Mouse (Mus musculus) olfactory bulb, adult 2 months (tissue): Measurements from ENCODE around the gene Lrrtm4. TPM values are rescaled to one million over a fixed set of nuclear protein-coding genes. Genes with fewer than 3 reads are reported as not detected.

Experiments used
- H3K27ac ChIP-seq: fragments of 200-500 bp; 2 replicates; pipeline ENCODE4 v1.5.1; 2012; ENCODE audit warnings: low read depth, low read length; ENCODE audit not compliant: insufficient read depth
- H3K4me1 ChIP-seq: fragments of 200-500 bp; 2 replicates; pipeline ENCODE4 v1.6.1; 2012; ENCODE audit warnings: low read length; ENCODE audit not compliant: control insufficient read depth, insufficient read depth
- H3K4me3 ChIP-seq: fragments of 200-500 bp; 2 replicates; pipeline ENCODE4 v1.5.1; 2012; ENCODE audit warnings: mild to moderate bottlenecking, low read depth, low read length, moderate library complexity; ENCODE audit not compliant: insufficient read depth
- CTCF ChIP-seq: fragments of 200-500 bp; IDR thresholded peaks from 2 replicates; pipeline ENCODE4 v1.5.1; 2012; ENCODE audit warnings: low read depth, mild to moderate bottlenecking, low read length, moderate library complexity; ENCODE audit not compliant: insufficient read depth
- POLR2A ChIP-seq: fragments of 200-500 bp; IDR thresholded peaks from 2 replicates; pipeline ENCODE4 v1.6.1; 2012; ENCODE audit warnings: mild to moderate bottlenecking, low read depth, low read length, moderate library complexity; ENCODE audit not compliant: insufficient read depth
- WGBS: fragments of 180-500 bp; shearing (Covaris S2); methylation state at CpG from one replicate; pipeline ENCODE4 v1.1.7; 2018; 5-methylcytosine and 5-hydroxymethylcytosine counted together
- polyA plus RNA-seq: library from polyadenylated mRNA; stranded (reverse); fragments of >200 nt; gene quantifications from 2 replicates; pipeline ENCODE4 v1.2.4, GENCODE M21; 2012; ENCODE audit warnings: low replicate concordance; ENCODE audit not compliant: missing spikeins, insufficient read depth, insufficient read length

The Lrrtm4 gene
- polyA plus RNA-seq, 1 experiment = not detected

- no peak for TF ChIP-seq POLR2A
- TF ChIP-seq CTCF = no peak
- H3K27ac ChIP-seq = no peak overlapping the region
- WGBS = 83% methylated on average over 1 of the region's 1 CpGs
- H3K4me1 ChIP-seq = no peaks in the 10 kb centered on the region
- no peak overlapping the region for H3K4me3 ChIP-seq
Observed at GRCm38 (mm10) chr6:80589776-80590175, 571.1 kb downstream of the Lrrtm4 start.

- no peak overlapping the region for H3K4me3 ChIP-seq
- no peaks in the 10 kb centered on the region for H3K4me1 ChIP-seq
- TF ChIP-seq POLR2A = no peak
- no peak for TF ChIP-seq CTCF
- H3K27ac ChIP-seq = no peak overlapping the region
- WGBS = 79% methylated on average over 2 of the region's 2 CpGs
Observed at GRCm38 (mm10) chr6:80619508-80619907, 600.8 kb downstream of the Lrrtm4 start.

- TF ChIP-seq CTCF (no peak), POLR2A (no peak)
- Histone ChIP-seq H3K27ac (no peak overlapping the region), H3K4me3 (no peak overlapping the region), H3K4me1 (no peaks in the 10 kb centered on the region)
- 94% methylated on average over 6 of the region's 6 CpGs for WGBS
Observed at GRCm38 (mm10) chr6:80622676-80623334, 604.1 kb downstream of the Lrrtm4 start.

- TF ChIP-seq CTCF (no peak), POLR2A (no peak)
- Histone ChIP-seq H3K4me3 (no peak overlapping the region), H3K4me1 (no peaks in the 10 kb centered on the region), H3K27ac (no peak overlapping the region)
- 96% methylated on average over 4 of the region's 4 CpGs for WGBS
Observed at GRCm38 (mm10) chr6:80625509-80625908, 606.8 kb downstream of the Lrrtm4 start.

- WGBS = 89% methylated on average over 5 of the region's 5 CpGs
- TF ChIP-seq CTCF (no peak), POLR2A (no peak)
- Histone ChIP-seq H3K4me1 (no peaks in the 10 kb centered on the region), H3K27ac (no peak overlapping the region), H3K4me3 (no peak overlapping the region)
Observed at GRCm38 (mm10) chr6:80662729-80663128, 644.1 kb downstream of the Lrrtm4 start.

- TF ChIP-seq POLR2A = no peak
- no peak for TF ChIP-seq CTCF
- Histone ChIP-seq H3K4me1 (no peaks in the 10 kb centered on the region), H3K27ac (no peak overlapping the region), H3K4me3 (no peak overlapping the region)
- WGBS = 70% methylated on average over 4 of the region's 4 CpGs
Observed at GRCm38 (mm10) chr6:80664039-80664438, 645.4 kb downstream of the Lrrtm4 start.

GRCm38 (mm10) chr6:80704183-80704582 is 685.5 kb downstream of the Lrrtm4 start:
- TF ChIP-seq POLR2A = no peak
- TF ChIP-seq CTCF = no peak
- 63% methylated on average over 2 of the region's 2 CpGs for WGBS
- Histone ChIP-seq H3K4me3 (no peak overlapping the region), H3K4me1 (no peaks in the 10 kb centered on the region), H3K27ac (no peak overlapping the region)

GRCm38 (mm10) chr6:80720468-80720867 is 701.8 kb downstream of the Lrrtm4 start:
- WGBS = 82% methylated on average over 5 of the region's 5 CpGs
- no peaks in the 10 kb centered on the region for H3K4me1 ChIP-seq
- H3K4me3 ChIP-seq = no peak overlapping the region
- TF ChIP-seq CTCF = no peak
- TF ChIP-seq POLR2A = no peak
- no peak overlapping the region for H3K27ac ChIP-seq

GRCm38 (mm10) chr6:80733416-80733815 is 714.7 kb downstream of the Lrrtm4 start:
- 84% methylated on average over 3 of the region's 3 CpGs for WGBS
- H3K4me1 ChIP-seq = no peaks in the 10 kb centered on the region
- H3K27ac ChIP-seq = no peak overlapping the region
- no peak overlapping the region for H3K4me3 ChIP-seq
- no peak for TF ChIP-seq CTCF
- TF ChIP-seq POLR2A = no peak
